Mouse (Mus musculus) liver, embryonic 11.5 days (tissue): ENCODE measurements around the gene Plxnb2. TPM values are rescaled to one million over a fixed set of nuclear protein-coding genes. Genes with fewer than 3 reads are reported as not detected.

Experiments
- ATAC-seq: fragments of 200-750 bp; cut with Nextera tagmentation; replicated peaks from 2 replicates; pipeline ENCODE4 v1.8.0; 2017; ENCODE audit warnings: moderate number of reproducible peaks, mild to moderate bottlenecking, moderate TSS enrichment, moderate library complexity; ENCODE audit not compliant: low FRiP score
- DNase-seq: peaks from one replicate; pipeline ENCODE4 v3.0.0-alpha.2; 2017; ENCODE audit warnings: low spot score
- H3K27ac ChIP-seq: fragments of 300-500 bp; sonication (generic); 2 replicates; pipeline ENCODE4 v1.5.1; 2014; ENCODE audit warnings: mild to moderate bottlenecking, low read depth, low read length, control low read depth
- H3K27me3 ChIP-seq: fragments of 300-500 bp; sonication (generic); replicated peaks from 2 replicates; pipeline ENCODE4 v1.6.1; 2014; ENCODE audit warnings: low read length, mixed read lengths; ENCODE audit not compliant: control insufficient read depth, insufficient read depth
- H3K36me3 ChIP-seq: fragments of 300-500 bp; sonication (generic); 2 replicates; pipeline ENCODE4 v1.6.1; 2014; ENCODE audit warnings: mild to moderate bottlenecking, low read length, moderate library complexity, mixed read lengths; ENCODE audit not compliant: control insufficient read depth, insufficient read depth
- H3K4me1 ChIP-seq: fragments of 300-500 bp; sonication (generic); replicated peaks from 2 replicates; pipeline ENCODE4 v1.6.1; 2014; ENCODE audit warnings: low read length, mixed read lengths; ENCODE audit not compliant: control insufficient read depth, insufficient read depth
- H3K4me2 ChIP-seq: fragments of 300-500 bp; sonication (generic); 2 replicates; pipeline ENCODE4 v1.6.1; 2014; ENCODE audit warnings: mild to moderate bottlenecking, control low read depth, moderate library complexity
- H3K4me3 ChIP-seq: fragments of 300-500 bp; sonication (generic); 2 replicates; pipeline ENCODE4 v1.5.1; 2014; ENCODE audit warnings: low read depth, low read length, control low read depth
- H3K9ac ChIP-seq: fragments of 300-500 bp; sonication (generic); 2 replicates; pipeline ENCODE4 v1.6.1; 2014; ENCODE audit warnings: low read depth, low read length, control low read depth
- H3K9me3 ChIP-seq: fragments of 300-500 bp; sonication (generic); 2 replicates; pipeline ENCODE4 v1.6.1; 2016; ENCODE audit warnings: low read length, inconsistent platforms, mixed read lengths; ENCODE audit not compliant: control insufficient read depth
- WGBS: fragments of 180-500 bp; shearing (Covaris S2); extraction: QIAGEN DNeasy Blood & Tissue Kit; methylation state at CpG from one replicate; pipeline ENCODE4 v1.1.7; 2014; 5-methylcytosine and 5-hydroxymethylcytosine counted together
- polyA plus RNA-seq: library from polyadenylated mRNA; unstranded; fragments of >200 nt; fragmentation: Nextera tagmentation; extraction: Ambion mirVana; gene quantifications from 2 replicates; pipeline ENCODE4 v1.2.1, GENCODE M21; 2014

Gene Plxnb2
- polyA plus RNA-seq, 1 experiment from 2014 or later, result 78.3 TPM

GRCm38 (mm10) chr15:89169431-89169830 is 11.2 kb downstream of the Plxnb2 start:
- Histone ChIP-seq H3K4me1 (peaks cover 47% of the 10 kb centered on the region), H3K4me3 (no peak overlapping the region), H3K36me3 (peaks cover 16% of the 10 kb centered on the region), H3K9ac (no peak overlapping the region), H3K9me3 (no peaks in the 10 kb centered on the region), H3K4me2 (peak overlapping the region; percentile 36), H3K27me3 (peaks cover 18% of the 10 kb centered on the region), H3K27ac (peak overlapping the region; percentile 69)
- WGBS, result 32% methylated on average over 10 of the region's 10 CpGs
- DNase-seq (no peak), ATAC-seq (peak; percentile 22; the same call in 1 of the 2 replicates)

- Histone ChIP-seq H3K4me3 (no peak overlapping the region), H3K4me1 (peaks cover 43% of the 10 kb centered on the region), H3K36me3 (peaks cover 21% of the 10 kb centered on the region), H3K9ac (no peak overlapping the region), H3K27me3 (peaks cover 13% of the 10 kb centered on the region), H3K9me3 (no peaks in the 10 kb centered on the region), H3K27ac (no peak overlapping the region), H3K4me2 (peak overlapping the region; percentile 36)
- 62% methylated on average over 10 of the region's 10 CpGs for WGBS
- ATAC-seq, result no peak
- DNase-seq, result no peak
Measured at GRCm38 (mm10) chr15:89168922-89169321, 11.7 kb downstream of the Plxnb2 start.

- Histone ChIP-seq H3K36me3 (peaks cover 31% of the 10 kb centered on the region), H3K9me3 (no peaks in the 10 kb centered on the region), H3K4me2 (no peak overlapping the region), H3K9ac (no peak overlapping the region), H3K4me3 (no peak overlapping the region), H3K27me3 (no peaks in the 10 kb centered on the region), H3K4me1 (peaks cover 18% of the 10 kb centered on the region), H3K27ac (no peak overlapping the region)
- ATAC-seq (no peak), DNase-seq (no peak)
- WGBS, result 89% methylated on average over 12 of the region's 12 CpGs
Measured at GRCm38 (mm10) chr15:89165478-89165877, 15.1 kb downstream of the Plxnb2 start.

- Histone ChIP-seq H3K4me1 (no peaks in the 10 kb centered on the region), H3K4me3 (no peak overlapping the region), H3K36me3 (peaks cover 50% of the 10 kb centered on the region), H3K27me3 (no peaks in the 10 kb centered on the region), H3K27ac (no peak overlapping the region), H3K4me2 (no peak overlapping the region; the same call in 1 of the 2 replicates), H3K9ac (no peak overlapping the region), H3K9me3 (no peaks in the 10 kb centered on the region)
- no peak for DNase-seq
- WGBS, result 72% methylated on average over 9 of the region's 9 CpGs
- ATAC-seq, result no peak
Measured at GRCm38 (mm10) chr15:89161397-89161796, 19.2 kb downstream of the Plxnb2 start.

- DNase-seq (no peak), ATAC-seq (no peak)
- peaks cover 38% of the 10 kb centered on the region for H3K36me3 ChIP-seq
- 93% methylated on average over 16 of the region's 16 CpGs for WGBS
- H3K4me3 ChIP-seq, result no peak overlapping the region
- H3K27me3 ChIP-seq, result no peaks in the 10 kb centered on the region
- no peak overlapping the region for H3K9ac ChIP-seq
- no peaks in the 10 kb centered on the region for H3K9me3 ChIP-seq
- H3K4me1 ChIP-seq, result no peaks in the 10 kb centered on the region
- H3K27ac ChIP-seq, result no peak overlapping the region
- no peak overlapping the region for H3K4me2 ChIP-seq
Measured at GRCm38 (mm10) chr15:89158516-89158915, 22.1 kb downstream of the Plxnb2 start.

GRCm38 (mm10) chr15:89157954-89158353 is 22.6 kb downstream of the Plxnb2 start:
- Histone ChIP-seq H3K4me3 (no peak overlapping the region), H3K9me3 (no peaks in the 10 kb centered on the region), H3K27ac (no peak overlapping the region), H3K9ac (no peak overlapping the region), H3K36me3 (peaks cover 38% of the 10 kb centered on the region), H3K4me1 (no peaks in the 10 kb centered on the region), H3K4me2 (no peak overlapping the region), H3K27me3 (no peaks in the 10 kb centered on the region)
- WGBS, result 61% methylated on average over 7 of the region's 7 CpGs
- ATAC-seq (peak; percentile 51), DNase-seq (no peak)

- Histone ChIP-seq H3K4me3 (no peak overlapping the region), H3K4me2 (no peak overlapping the region), H3K36me3 (peaks cover 10% of the 10 kb centered on the region; the same call in 1 of the 2 replicates), H3K4me1 (peaks cover 12% of the 10 kb centered on the region; the same call in 1 of the 2 replicates), H3K9ac (no peak overlapping the region), H3K27me3 (peaks cover 35% of the 10 kb centered on the region), H3K27ac (no peak overlapping the region), H3K9me3 (no peaks in the 10 kb centered on the region)
- no peak for DNase-seq
- ATAC-seq, result no peak
Measured at GRCm38 (mm10) chr15:89152312-89152711, 28.3 kb downstream of the Plxnb2 start.

- Histone ChIP-seq H3K9ac (no peak overlapping the region), H3K27ac (no peak overlapping the region), H3K4me2 (peak overlapping the region; percentile 99), H3K36me3 (no peaks in the 10 kb centered on the region), H3K4me3 (peak overlapping the region; percentile 70), H3K9me3 (no peaks in the 10 kb centered on the region), H3K4me1 (peaks cover 14% of the 10 kb centered on the region; the same call in 1 of the 2 replicates), H3K27me3 (peaks cover 58% of the 10 kb centered on the region)
- peak; percentile 66 for DNase-seq
- no peak; the same call in 1 of the 2 replicates for ATAC-seq
- 5% methylated on average over 13 of the region's 13 CpGs for whole genome bisulfite sequencing
Measured at GRCm38 (mm10) chr15:89150041-89150390, 30.6 kb downstream of the Plxnb2 start.

- Histone ChIP-seq H3K4me2 (peak within 1 kb of the TSS; percentile 99), H3K27ac (no peak within 1 kb of the TSS), H3K4me1 (peaks cover 14% of the 10 kb centered on the region; the same call in 1 of the 2 replicates), H3K9ac (peak within 1 kb of the TSS; percentile 67), H3K4me3 (peak within 1 kb of the TSS; percentile 70), H3K9me3 (no peaks in the 10 kb centered on the region), H3K36me3 (no peaks in the 10 kb centered on the region), H3K27me3 (peaks cover 62% of the 10 kb centered on the region)
- ATAC-seq (peak; percentile 63), DNase-seq (no peak)
- WGBS, result under 1% methylated on average over 53 of the region's 61 CpGs
Measured at GRCm38 (mm10) chr15:89149271-89150040, 31.1 kb downstream of the Plxnb2 start, which contains the start of gene Mapk11. Mapk11 (minus strand) TSS chr15:89149628.
